In genomic region chr3:105105827-105106226, GRCm38 (mm10) we compare ENCODE assay signal across 37 mouse cellular contexts. TPM values are rescaled to one million over a fixed set of nuclear protein-coding genes. Genes with fewer than 3 reads are reported as not detected.
A peak's percentile ranks its signal among the peaks of the same experiment; 100 is the strongest.
DNase-seq lines count a peak whose midpoint lies in the region.
"Had no signal": no experiment of that assay in that cellular context is flagged by ENCODE, and none has a peak within 500 bp of the region (broad histone marks: within the 10 kb centered on the region; RNA-seq: fewer than 3 reads in every experiment).

No protein-coding gene starts in this region.

- H3K27ac ChIP-seq in heart, embryonic 10.5 days, result no peak overlapping the region
- H3K27ac ChIP-seq: embryonic facial prominence, embryonic 10.5 days; embryonic facial prominence, embryonic 13.5 days; forebrain, embryonic 12.5 days; forebrain, embryonic 15.5 days; heart, embryonic 15.5 days; hindbrain, embryonic 10.5 days; hindbrain, embryonic 14.5 days; hindbrain, postnatal 0 days had no signal

- H3K4me1 ChIP-seq in heart, embryonic 10.5 days, result 0 out of 2 replicates have a peak, but pooled peaks cover 7% of the 10 kb centered on the region
- H3K4me1 ChIP-seq: embryonic facial prominence, embryonic 13.5 days; forebrain, embryonic 15.5 days; hindbrain, embryonic 10.5 days had no signal

- H3K4me3 ChIP-seq in heart, embryonic 10.5 days, result no peak overlapping the region
- H3K4me3 ChIP-seq: embryonic facial prominence, embryonic 10.5 days; embryonic facial prominence, embryonic 13.5 days; erythroblast, embryonic 14.5 days; forebrain, embryonic 12.5 days; forebrain, embryonic 15.5 days; heart, embryonic 12.5 days; heart, embryonic 15.5 days; hindbrain, embryonic 10.5 days had no signal

- intact Hi-C loops in left cerebral cortex, postnatal 4 days (cut with DNase I), result no loop called here

- 0 out of 2 replicates have a peak, but pooled peaks cover 6% of the 10 kb centered on the region for H3K27me3 ChIP-seq in heart, embryonic 10.5 days (ENCODE audit: insufficient read depth, poor library complexity, severe bottlenecking)
- H3K27me3 ChIP-seq: embryonic facial prominence, embryonic 13.5 days; forebrain, embryonic 15.5 days; heart, embryonic 15.5 days had no signal

- no peaks in the 10 kb centered on the region for H3K36me3 ChIP-seq in heart, embryonic 10.5 days
- H3K36me3 ChIP-seq: embryonic facial prominence, embryonic 10.5 days; embryonic facial prominence, embryonic 13.5 days; forebrain, embryonic 12.5 days; forebrain, embryonic 15.5 days; heart, embryonic 12.5 days; heart, embryonic 15.5 days; hindbrain, embryonic 10.5 days had no signal

- peak; percentile 5 for DNase-seq in heart, embryonic 10.5 days (ENCODE audit: low spot score)
- no peak for DNase-seq in heart, adult 11 months
- DNase-seq in left cerebral cortex, adult 9 months (ENCODE audit: low spot score in 2 of 2), result peak; percentile 7 to 24
- no peak for DNase-seq in left cerebral cortex, postnatal 4 days
- DNase-seq in telencephalon, adult 2 months (ENCODE audit: low read depth, low spot score), result peak; percentile 21
- no peak for DNase-seq in kidney, adult 9 months
- DNase-seq: adrenal gland, adult 2 months; adrenal gland, postnatal 14 days; cerebellum, adult 11-12 months; cerebellum, adult 8-10 months; cerebellum, postnatal 10 days; cerebellum, postnatal 36 days; embryo, embryonic 11 days; gastrocnemius, postnatal 10 days; gastrocnemius, postnatal 36 days; heart, postnatal 10 days; heart, postnatal 36 days had no signal

- WGBS in heart, embryonic 10.5 days, result 85% methylated on average over 4 of the region's 4 CpGs

- H3K9me3 ChIP-seq in heart, embryonic 10.5 days, result no peaks in the 10 kb centered on the region
- H3K9me3 ChIP-seq: embryonic facial prominence, embryonic 10.5 days; embryonic facial prominence, embryonic 13.5 days; forebrain, embryonic 12.5 days; forebrain, embryonic 15.5 days; heart, embryonic 12.5 days; heart, embryonic 15.5 days; hindbrain, embryonic 10.5 days had no signal

RNA-seq across cellular contexts. Expression of gene 4930564D02Rik, which starts 39.2 kb away (rescaled TPM):
- polyA plus RNA-seq in heart, embryonic 10.5 days (2016; fragmentation: Nextera tagmentation; extraction: Ambion mirVana), result not detected in 2 replicates
- not detected for total RNA-seq in left cerebral cortex, postnatal 4 days (2021)
- total RNA-seq: adrenal gland, adult 2 months; adrenal gland, postnatal 14 days; adrenal gland, postnatal 4 days; gastrocnemius, adult 18-20 months; gastrocnemius, postnatal 10 days; gastrocnemius, postnatal 36 days; granulocyte monocyte progenitor cell, adult 5-6 weeks; heart, adult 8-10 months; heart, postnatal 10 days; heart, postnatal 36 days; hindbrain, postnatal 0 days; MEL had no signal
- polyA plus RNA-seq: adrenal gland, adult 2 months; brain, embryonic 14.5 days; C2C12; CD4-positive, CD25-positive, alpha-beta regulatory T cell, adult 4 months; cortical plate, adult 2 months; embryonic facial prominence, embryonic 10.5 days; embryonic facial prominence, embryonic 13.5 days; erythroblast, embryonic 14.5 days; forebrain, embryonic 12.5 days; forebrain, embryonic 15.5 days; heart, embryonic 12.5 days; heart, embryonic 15.5 days; hindbrain, embryonic 10.5 days; hindbrain, embryonic 14.5 days; hindbrain, postnatal 0 days; inflammation-experienced regulatory T-cells, adult 6 months had no signal

RNA-seq across cellular contexts. Expression of gene Cttnbp2nl, which starts 52.9 kb away (rescaled TPM):
- 35.9 and 37.4 TPM in 2 replicates for polyA plus RNA-seq in heart, embryonic 10.5 days (2016; fragmentation: Nextera tagmentation; extraction: Ambion mirVana)
- total RNA-seq in left cerebral cortex, postnatal 4 days (2021), result 10 to 100 TPM; 62.4 to 75.7 TPM

Comparison
In these comparisons a context has a peak if more than half of its experiments do, and no peak if none do; other contexts are left out.
1. DNase-seq: peak in heart, embryonic 10.5 days (single experiment), left cerebral cortex, adult 9 months (2 of 2) and telencephalon, adult 2 months (single experiment); none in heart, adult 11 months (single experiment), left cerebral cortex, postnatal 4 days (single experiment) and kidney, adult 9 months (single experiment).